Mouse (Mus musculus): ENCODE measurements around the gene Vti1a. TPM values are rescaled to one million over a fixed set of nuclear protein-coding genes. Genes with fewer than 3 reads are reported as not detected.

Gene Vti1a
- total RNA-seq, 2 experiments from 2014 or later: 25.0 to 34.2 TPM

DNA sequence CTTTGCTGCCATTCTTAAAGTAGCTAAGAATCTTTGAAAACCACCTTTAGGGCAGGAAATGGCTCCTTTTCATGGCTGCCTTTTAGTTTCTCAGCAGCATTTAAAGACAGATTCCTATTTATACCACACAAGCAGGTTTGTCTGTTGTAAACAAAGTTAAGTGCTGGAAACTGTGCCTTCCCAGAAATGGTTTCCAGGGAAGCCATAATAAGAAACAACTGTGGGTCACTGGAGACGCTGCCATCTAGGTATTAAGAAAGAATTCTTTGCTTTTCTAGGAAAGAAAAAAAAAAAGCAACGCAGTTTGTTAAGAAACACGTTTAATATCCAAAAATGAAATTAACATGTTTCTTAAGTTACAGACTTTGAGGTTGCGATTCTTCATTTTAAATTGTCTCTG lies 192.1 kb downstream of the Vti1a start:
- ATAC-seq (replicated peaks; ENCODE audit: poor library complexity): no peak

DNA sequence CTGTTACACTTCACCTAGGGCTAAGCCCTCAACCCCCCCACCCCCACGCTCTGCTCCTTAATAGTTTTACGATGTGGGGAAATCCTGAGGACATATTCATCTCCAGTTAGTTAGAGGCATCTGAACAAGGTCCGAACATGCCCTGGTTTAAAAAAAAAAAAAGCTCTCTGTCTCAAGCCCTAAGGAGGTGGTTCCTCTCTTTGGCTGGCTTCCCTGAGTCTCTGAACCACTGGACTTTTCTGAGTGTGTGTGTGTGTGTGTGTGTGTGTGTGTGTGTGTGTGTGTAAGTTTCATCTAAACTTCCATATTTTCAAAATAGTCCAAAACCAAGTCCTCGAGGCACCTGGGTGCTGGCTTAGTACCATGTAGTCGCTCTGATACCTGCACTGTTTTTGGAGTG lies 192.9 kb downstream of the Vti1a start:
- ATAC-seq (replicated peaks; ENCODE audit: poor library complexity): no peak

DNA sequence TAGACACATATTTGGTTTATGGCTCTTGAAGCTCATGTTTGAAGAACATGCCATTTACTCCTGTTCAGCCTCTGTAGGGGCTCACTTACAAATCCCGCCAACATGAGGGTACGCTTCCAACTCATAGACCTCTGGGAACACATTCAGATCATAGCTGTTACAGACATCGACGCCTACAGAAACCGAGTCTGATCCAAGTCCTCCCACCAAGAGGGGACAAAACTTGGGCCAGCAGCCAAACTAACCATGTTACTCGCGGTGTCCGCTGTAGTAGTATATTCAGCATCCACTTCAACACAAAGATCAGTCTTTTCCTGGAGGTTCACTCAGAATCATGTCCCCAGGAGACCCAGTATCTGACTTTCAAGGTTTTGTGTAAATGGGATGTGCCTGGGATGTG lies 193.5 kb downstream of the Vti1a start:
- no peak for ATAC-seq (replicated peaks; ENCODE audit: poor library complexity)

DNA sequence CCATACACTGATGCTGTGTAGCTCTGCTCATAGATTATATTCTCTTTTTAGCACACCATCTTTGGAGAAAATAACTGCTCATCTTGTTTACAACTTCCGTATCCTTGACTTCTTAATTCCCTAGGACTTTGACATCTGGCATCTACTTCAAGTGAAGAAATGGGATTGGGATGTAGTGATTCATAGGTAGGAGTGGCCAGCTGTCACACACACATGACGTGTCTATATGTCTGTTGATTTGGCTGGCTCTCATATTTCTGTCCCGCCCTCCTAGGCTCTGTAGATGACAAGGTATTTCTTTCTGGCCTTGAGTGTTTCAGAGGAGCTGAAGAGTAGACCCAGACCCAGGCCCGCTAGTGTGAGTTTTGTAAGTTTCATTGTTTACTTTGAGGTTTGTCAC lies 197.8 kb downstream of the Vti1a start:
- ATAC-seq (replicated peaks; ENCODE audit: poor library complexity): no peak

DNA sequence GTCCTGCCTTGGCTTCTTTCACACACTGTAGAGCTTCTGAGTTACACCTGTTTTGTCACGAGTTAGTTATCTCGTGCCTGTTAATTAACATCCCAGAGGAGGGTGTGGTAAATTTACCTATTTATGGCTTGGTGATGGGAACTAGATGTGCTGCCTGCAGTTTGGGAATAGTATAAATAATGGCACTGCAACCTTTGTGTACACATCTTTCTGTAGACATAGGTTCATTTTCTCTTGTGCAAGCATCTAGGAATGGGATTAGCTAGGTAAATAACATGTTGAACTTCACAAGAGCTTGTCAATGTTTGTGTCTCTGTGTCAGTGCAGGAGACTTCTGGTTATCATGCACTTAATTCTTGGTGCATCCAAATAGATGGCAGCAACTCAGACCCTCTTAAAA lies 204.1 kb downstream of the Vti1a start:
- ATAC-seq (replicated peaks; ENCODE audit: poor library complexity): no peak

DNA sequence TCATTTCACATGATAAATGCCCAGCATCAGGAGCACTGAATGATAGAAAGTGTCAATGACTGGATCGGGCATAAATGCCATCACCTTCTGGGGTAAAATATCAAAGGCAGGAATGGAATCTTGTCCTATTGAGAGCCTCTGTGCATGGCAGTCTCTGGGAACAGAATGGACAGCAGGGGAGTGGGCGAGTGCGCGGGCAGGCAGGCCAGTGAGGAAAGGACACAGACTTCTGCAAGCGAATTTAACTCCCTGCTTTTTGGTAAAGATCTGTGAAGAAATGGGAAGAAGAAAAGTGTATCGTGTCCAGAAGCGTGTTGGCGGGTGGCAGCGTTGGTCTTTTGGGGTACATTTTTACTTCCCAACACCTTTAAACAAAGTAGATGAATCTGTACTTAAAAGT lies 207.2 kb downstream of the Vti1a start:
- no peak for ATAC-seq (replicated peaks; ENCODE audit: poor library complexity)

DNA sequence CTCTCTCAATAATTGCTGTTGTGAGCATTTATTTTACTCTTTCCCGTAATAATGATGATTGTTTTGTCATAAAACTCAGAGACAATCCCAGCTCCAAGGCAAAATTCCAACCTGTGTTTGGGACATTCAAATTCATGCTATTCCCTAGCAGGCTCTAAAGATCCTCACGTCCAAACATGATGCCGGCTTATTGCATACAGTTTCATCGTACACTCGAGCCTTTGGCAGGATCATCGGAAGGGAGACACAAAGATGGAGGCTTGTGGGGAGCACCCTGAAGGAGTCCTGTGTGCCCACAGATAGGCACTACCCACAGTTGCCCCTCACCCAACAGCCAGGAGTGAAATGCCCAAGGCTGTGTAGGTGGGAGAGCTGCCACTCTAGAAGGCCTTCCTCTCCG lies 208.3 kb downstream of the Vti1a start:
- no peak for ATAC-seq (replicated peaks; ENCODE audit: poor library complexity)

DNA sequence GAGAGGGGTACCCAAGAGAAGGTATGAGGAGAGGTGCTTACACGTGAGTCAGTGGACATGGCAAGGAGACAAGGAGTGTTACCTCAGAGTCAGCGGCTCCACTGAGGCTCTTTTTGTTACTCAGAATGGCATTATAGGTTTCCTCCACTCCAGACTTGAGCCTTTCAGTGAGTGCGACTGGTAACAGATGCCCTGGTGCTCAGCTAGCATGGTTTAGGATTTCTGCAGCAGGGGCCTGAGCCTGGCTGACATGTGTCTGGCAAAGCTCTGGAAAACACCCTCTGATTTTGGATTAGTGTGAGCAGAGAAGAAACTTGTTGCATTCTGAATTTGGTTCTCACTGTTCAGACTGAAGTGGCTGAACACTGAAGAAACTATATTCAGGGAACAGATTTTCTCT lies 209.0 kb downstream of the Vti1a start:
- ATAC-seq (replicated peaks; ENCODE audit: poor library complexity): no peak

DNA sequence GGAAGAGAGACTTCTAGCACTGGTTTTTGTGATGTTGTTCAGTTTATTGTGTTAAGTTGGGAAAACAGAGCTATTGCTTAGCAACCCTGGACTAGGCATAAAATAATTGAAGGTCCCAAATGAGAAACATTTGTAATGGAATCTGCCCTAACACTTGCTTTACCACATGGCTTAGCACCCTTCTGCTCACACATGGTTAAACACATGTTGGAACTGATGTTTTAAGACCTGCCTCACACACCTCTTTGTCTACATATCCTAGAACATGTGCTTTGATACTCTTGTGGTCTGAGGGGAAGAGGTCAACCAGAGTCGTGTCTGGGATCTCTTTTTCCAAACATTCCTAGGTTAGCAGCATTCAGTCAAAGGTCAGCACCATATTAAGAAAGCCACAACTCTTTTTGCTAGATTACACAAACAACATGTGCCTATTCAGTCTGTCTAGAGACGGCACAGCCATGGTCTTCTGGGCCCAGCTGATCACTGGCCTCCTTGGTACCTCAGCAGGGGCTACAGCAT lies 210.7 kb downstream of the Vti1a start:
- ATAC-seq (replicated peaks; ENCODE audit: poor library complexity): no peak

DNA sequence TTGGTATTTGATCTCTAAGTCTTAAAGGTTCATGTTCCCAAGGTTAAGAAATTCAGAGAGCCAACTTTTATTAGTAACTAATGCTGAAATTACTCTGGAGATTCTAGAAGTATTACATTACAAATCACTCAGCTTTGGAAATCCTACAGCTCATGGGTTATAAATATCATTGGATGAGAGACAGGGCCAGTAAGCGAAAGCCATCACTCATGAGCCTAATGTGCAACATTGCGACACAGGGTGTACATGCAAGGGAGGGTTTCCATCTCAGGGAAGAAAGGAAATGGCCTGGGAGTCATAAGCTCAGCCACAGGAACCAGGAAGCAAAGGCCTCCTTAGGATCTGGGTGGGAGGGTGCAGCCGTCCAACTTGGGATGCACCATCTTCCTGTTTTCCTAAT lies 213.9 kb downstream of the Vti1a start:
- ATAC-seq (replicated peaks; ENCODE audit: poor library complexity): 0 out of 2 replicates have a peak, but pooled peaks have one; percentile 20

DNA sequence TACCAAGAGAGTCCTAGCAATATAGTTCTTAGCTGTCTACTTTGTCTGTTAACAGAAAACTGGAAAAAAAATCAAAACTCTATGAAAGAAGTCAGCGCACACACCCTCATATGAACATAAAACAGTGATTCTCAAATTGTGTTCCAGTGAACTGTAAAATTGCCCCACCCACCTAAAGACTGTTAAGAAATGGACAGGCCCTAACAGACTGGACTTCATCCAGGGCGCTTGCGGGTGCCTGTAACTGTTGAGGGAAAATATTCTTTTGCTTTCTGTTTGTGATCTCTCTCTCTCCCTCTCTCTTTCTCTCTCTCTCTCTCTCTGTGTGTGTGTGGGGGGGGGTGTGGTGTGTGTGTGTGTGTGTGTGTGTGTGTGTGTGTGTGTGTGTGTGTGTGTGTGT lies 216.6 kb downstream of the Vti1a start:
- ATAC-seq (replicated peaks; ENCODE audit: poor library complexity): no peak

DNA sequence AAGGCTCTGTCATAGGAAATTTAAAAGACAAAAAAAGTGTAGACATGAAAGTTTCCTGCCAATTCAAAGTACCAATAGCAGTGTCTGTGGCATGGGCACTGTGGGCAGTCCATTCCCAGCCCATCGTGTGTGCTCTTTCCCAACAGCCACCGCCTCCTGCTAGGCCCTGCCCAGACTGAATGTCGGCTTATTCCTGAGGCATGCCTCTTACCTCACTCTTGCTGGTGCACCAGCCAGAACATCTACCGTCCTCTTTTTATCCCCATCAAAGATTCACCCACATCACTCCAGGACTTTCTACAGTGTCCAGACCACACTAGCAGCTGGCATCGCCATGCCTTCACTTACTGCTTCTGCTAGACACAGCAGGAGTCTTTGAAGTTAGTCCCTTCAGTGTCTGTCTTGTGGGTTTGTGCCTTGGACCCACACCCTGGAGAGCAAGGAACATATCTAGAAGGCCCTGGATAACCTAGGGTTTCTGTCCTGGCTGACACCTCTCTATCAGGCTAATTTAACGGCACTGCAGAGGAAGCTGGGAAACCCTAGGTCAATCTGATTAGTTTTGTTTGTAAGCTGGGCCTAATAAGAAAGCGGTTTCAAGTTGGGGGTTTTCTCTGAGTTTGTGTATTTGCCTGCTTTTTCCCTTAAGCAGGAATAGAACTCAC lies 220.3 kb downstream of the Vti1a start:
- no peak for ATAC-seq (replicated peaks; ENCODE audit: poor library complexity)

DNA sequence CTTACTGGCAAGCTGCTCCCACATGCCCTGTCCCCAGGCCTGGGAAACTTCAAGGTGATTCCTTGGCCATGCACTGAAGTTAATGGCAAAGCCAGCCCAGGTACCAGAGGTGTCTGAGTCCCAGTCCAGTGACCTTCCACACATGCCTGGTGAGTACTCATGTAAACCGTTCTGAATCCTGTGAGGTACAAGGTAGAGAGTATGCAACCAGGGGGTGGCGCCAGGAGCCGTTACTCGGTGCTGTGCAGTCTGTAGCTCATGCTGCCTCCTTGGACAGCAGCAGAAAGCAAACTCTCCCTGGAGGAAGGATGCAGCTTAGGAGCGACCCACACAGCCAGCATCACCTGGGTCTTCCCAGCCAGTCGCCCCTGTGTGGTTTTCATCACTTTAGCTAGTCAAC lies 221.6 kb downstream of the Vti1a start:
- ATAC-seq (replicated peaks; ENCODE audit: poor library complexity): peak; percentile 57

DNA sequence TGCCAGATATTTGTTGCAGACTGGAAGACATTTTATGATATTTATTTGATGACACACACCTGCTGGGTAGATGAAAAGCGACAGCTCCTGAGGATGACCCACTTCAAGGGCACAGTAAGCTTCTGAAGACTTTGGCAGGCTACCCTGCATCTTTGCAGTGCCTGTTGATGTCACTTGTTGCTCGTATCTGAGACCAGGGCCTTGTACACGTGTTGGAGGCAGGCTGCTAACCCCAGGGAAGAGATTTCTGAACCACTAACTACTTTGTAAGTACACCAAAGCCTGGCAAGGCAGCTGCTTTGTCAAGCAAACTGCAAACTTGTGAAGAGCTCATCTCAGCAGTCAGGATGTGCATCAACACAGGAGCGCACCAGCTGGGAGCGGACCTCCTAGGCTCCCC lies 225.5 kb downstream of the Vti1a start:
- ATAC-seq (replicated peaks; ENCODE audit: poor library complexity): no peak

DNA sequence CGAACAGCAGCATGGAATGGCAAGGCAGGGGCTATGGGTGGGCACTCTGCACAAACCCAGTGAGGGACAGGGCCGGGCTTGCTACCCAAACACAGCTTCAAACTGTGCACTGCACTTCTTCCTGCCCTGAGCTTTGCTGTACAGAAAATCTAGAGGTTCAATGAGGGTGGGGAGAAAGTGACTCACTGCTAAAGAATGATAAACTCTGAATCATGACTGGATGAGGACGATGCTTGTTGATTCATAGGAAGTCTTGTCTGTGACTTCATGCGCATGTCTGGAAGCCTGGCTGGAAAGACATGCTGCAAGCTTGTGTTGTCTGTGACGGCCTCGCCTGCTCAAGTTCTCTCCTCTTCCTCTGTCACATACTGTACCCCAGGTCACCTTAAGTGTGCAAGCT lies 226.4 kb downstream of the Vti1a start:
- no peak for ATAC-seq (replicated peaks; ENCODE audit: poor library complexity)

DNA sequence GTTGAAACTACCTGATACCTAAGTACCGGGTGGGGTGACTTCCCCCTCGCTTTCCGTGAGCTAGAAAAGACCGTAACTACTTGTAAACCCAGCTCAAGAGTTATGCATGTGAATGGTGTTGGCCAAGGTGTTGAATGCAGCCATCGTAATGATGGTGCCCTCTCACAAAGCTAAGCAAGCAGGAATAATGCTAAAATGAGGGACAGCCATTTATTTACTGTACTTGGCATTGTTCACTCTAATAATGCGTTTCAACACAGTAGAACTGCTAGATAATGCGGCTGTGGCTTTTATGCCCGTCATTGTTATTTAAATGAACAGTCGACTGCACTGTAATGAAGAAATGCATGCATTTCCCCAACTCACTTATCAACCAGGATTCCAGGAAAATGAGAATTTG lies 227.1 kb downstream of the Vti1a start:
- ATAC-seq (replicated peaks; ENCODE audit: poor library complexity): no peak

DNA sequence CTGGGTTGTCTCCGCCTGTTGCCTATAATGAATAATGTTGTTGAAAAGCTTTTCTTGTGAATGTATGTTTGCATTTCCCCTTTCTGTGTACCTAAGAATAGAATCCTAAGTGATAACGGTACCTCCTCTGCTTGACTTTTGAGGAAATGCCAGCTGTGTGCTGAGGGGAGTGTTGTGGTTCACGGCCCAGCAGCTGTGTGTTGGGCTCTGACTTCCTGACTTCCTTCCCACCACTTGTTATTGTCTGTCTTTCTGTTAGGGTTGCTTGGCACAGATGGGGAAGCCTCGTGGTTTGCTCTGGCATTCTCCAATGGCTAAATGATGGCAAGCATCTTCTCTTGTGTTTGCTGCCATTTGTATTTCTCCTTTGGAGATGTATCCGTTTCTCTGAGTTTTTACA lies 228.4 kb downstream of the Vti1a start:
- ATAC-seq (replicated peaks; ENCODE audit: poor library complexity): peak; percentile 67

DNA sequence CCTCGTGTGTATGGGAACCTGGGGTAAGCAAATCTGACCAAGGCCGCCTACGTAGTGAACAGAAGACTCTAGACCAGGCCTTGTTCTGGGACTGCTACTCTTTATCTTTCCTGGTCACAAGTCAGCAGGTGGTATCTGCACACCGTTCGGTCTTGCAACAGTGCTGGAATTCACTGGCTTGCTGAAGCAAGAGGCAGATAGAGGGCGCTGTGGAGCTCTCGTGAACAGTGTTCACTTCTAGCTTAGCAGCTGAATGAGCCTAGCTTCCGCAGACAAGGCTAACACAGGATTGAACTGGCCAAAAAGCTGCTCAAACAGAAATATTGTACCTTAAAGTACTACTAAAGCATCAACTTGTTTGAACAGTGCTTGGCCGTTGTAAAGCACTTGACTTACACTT lies 229.4 kb downstream of the Vti1a start:
- ATAC-seq (replicated peaks; ENCODE audit: poor library complexity): peak; percentile 62

DNA sequence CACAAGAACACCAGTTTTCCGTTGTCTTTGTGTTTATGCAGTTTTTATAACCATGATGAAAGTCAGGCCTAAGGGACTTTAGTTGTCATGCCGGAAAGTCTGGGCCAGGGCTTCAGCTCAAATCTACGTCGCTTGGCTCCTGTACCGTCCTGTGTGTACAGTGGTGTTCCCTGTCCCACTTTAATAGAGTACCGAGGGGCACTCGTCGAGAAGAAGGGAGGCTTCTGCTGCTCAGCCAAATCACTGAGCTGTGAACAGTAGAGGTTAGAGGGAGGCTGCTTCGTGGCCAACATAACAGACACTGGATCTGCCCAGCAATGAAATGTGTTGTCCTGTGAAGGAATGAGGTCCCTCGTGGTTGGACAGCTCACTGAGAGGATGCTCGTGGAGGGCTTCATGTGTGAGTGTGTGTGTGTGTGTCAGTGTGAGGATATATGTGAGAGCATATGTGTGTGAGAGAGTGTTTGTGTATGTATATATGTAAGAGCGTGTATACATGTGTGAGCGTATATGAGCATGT lies 230.0 kb downstream of the Vti1a start:
- no peak for ATAC-seq (replicated peaks; ENCODE audit: poor library complexity)

DNA sequence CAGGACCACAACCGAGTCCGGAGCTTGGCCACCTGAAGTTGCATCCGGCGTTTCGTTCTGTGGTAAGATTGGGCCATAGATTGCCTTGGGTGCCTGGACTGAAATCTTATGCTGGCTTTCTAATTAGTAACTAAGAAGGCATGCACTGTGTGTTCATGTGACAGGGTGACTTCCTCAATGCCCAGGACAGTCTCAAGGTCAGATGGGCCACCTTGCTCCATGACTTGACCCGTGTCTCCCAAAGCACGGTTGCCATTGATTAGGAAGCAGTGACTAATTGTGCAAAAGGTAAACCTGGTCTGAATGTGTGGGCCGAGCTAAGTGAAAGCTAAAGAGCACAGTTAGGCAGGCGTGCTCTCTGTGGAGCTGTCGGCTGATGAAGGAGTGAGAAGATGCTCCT lies 232.1 kb downstream of the Vti1a start:
- no peak for ATAC-seq (replicated peaks; ENCODE audit: poor library complexity)

DNA sequence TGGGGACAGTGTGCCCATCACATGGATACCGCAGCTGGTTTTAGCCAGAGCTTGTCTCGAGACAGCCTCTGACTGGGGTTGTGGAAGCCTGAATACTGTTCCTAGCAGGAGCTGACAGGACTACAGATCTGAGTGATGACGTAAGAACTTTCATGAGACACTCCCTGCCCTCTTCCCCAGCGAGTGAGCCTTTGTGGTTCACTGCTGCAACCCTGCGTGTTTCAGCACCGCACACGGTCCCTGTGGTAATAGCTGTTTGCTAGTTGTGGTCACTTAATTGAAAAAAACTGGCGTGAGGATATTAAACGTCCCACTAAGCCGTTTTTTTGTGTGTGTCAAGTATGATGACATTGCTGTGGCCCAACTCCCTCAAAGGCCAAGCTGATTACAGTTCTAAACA lies 232.6 kb downstream of the Vti1a start:
- ATAC-seq (replicated peaks; ENCODE audit: poor library complexity): peak; percentile 59

DNA sequence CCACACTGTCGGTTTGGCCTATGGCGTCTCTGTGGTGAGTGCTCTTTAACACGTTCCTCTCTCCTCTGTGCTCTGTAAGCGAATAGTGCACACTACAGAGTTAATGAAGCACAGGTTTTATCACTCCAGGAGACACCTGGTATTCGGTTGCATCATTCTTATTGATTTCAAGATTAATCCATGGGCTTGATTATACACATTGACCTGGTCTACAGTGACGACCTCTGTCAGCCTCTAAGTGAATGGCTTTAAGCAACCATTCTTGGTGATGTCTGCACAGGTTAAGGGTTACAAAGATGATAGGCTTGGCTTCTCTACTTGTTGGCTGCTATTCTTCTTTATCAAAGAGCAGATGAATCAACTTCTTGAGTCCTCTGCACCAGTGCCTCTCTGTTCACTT lies 234.1 kb downstream of the Vti1a start:
- no peak for ATAC-seq (replicated peaks; ENCODE audit: poor library complexity)

DNA sequence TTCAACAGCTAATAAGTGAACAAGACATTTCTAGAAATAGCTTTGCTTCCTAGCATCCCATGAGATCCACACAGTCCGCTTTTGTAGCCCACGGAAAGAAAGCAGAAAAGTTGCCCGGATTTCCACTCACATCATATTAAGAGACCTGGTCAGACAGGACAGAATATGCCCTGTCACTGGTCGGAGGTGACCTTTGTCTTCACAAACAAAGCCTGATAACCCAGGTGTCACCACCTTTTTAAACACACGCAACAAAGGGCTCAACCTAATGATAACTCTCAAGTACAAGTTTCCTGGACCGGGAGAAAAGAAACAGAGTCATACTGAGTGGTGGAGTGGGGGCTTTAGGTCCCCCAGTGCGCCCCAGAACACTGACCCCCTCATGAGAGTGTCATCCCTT lies 236.2 kb downstream of the Vti1a start:
- ATAC-seq (replicated peaks; ENCODE audit: poor library complexity): no peak
